Mouse (Mus musculus): ENCODE measurements around the gene Dgcr6. TPM values are rescaled to one million over a fixed set of nuclear protein-coding genes. Genes with fewer than 3 reads are reported as not detected.

Gene Dgcr6
- polyA plus RNA-seq, 1 experiment from 2014 or later = 172 TPM

DNA sequence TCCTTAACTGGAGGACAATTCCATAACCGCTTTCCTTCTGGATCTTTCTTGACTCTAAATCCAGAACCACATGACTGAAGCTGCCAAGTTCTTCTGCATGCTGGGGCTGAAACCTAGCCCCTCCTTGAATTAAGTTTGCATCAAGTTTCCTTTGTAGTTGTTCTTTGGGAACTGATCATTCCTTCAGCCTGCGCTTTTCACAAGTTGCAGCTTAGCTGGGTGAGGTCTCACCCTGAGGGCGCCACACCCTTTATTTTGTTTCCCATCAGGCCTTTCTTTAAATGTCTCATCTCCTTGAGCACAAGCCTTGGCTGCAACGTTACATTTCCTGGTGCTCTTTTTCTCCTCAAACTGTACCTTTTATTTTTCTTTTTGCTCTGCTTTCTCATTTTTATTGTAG lies 50.2 kb downstream of the Dgcr6 start:
- H3K4me1 ChIP-seq (replicated peaks) = no peaks in the 10 kb centered on the region
- ATAC-seq (ENCODE audit: low read depth) = no peak
- H3K27ac ChIP-seq (replicated peaks) = no peak overlapping the region
- no peak overlapping the region for H3K4me2 ChIP-seq
- 75% methylated on average over 4 of the region's 4 CpGs for WGBS
- no peaks in the 10 kb centered on the region for H3K36me3 ChIP-seq
- H3K27me3 ChIP-seq = no peaks in the 10 kb centered on the region
- H3K9me3 ChIP-seq = no peaks in the 10 kb centered on the region
- H3K9ac ChIP-seq = no peak overlapping the region
- no peak overlapping the region for H3K4me3 ChIP-seq

GRCm38 (mm10) chr16:18103366-18103765 lies 50.7 kb downstream of the Dgcr6 start:
- Histone ChIP-seq H3K36me3 (no peaks in the 10 kb centered on the region), H3K4me1 (replicated peaks) (no peaks in the 10 kb centered on the region), H3K27me3 (no peaks in the 10 kb centered on the region), H3K9me3 (no peaks in the 10 kb centered on the region), H3K4me3 (no peak overlapping the region), H3K4me2 (no peak overlapping the region), H3K27ac (replicated peaks) (no peak overlapping the region), H3K9ac (no peak overlapping the region)
- no peak for ATAC-seq (ENCODE audit: low read depth)
- WGBS = 82% methylated on average over 1 of the region's 1 CpGs

GRCm38 (mm10) chr16:18103808-18104207 lies 51.1 kb downstream of the Dgcr6 start:
- no peak for ATAC-seq (ENCODE audit: low read depth)
- WGBS = 41% methylated on average over 6 of the region's 6 CpGs
- Histone ChIP-seq H3K4me2 (no peak overlapping the region), H3K4me3 (no peak overlapping the region), H3K9me3 (no peaks in the 10 kb centered on the region), H3K36me3 (no peaks in the 10 kb centered on the region), H3K27ac (replicated peaks) (no peak overlapping the region), H3K9ac (no peak overlapping the region), H3K4me1 (replicated peaks) (no peaks in the 10 kb centered on the region), H3K27me3 (no peaks in the 10 kb centered on the region)

- H3K36me3 ChIP-seq = no peaks in the 10 kb centered on the region
- no peak overlapping the region for H3K4me2 ChIP-seq
- H3K4me1 ChIP-seq (replicated peaks) = no peaks in the 10 kb centered on the region
- no peaks in the 10 kb centered on the region for H3K9me3 ChIP-seq
- no peaks in the 10 kb centered on the region for H3K27me3 ChIP-seq
- no peak overlapping the region for H3K4me3 ChIP-seq
- WGBS = 52% methylated on average over 5 of the region's 5 CpGs
- no peak overlapping the region for H3K27ac ChIP-seq (replicated peaks)
- ATAC-seq (ENCODE audit: low read depth) = peak; percentile 77
- H3K9ac ChIP-seq = no peak overlapping the region
Observed at GRCm38 (mm10) chr16:18108221-18108966, 55.7 kb downstream of the Dgcr6 start.

- no peaks in the 10 kb centered on the region for H3K4me1 ChIP-seq (replicated peaks)
- no peaks in the 10 kb centered on the region for H3K27me3 ChIP-seq
- no peak overlapping the region for H3K27ac ChIP-seq (replicated peaks)
- no peaks in the 10 kb centered on the region for H3K9me3 ChIP-seq
- no peak for ATAC-seq (ENCODE audit: low read depth)
- no peak overlapping the region for H3K9ac ChIP-seq
- H3K4me2 ChIP-seq = no peak overlapping the region
- H3K36me3 ChIP-seq = no peaks in the 10 kb centered on the region
- no peak overlapping the region for H3K4me3 ChIP-seq
- WGBS = 89% methylated on average over 7 of the region's 7 CpGs
Observed at GRCm38 (mm10) chr16:18111042-18111441, 58.4 kb downstream of the Dgcr6 start.

DNA sequence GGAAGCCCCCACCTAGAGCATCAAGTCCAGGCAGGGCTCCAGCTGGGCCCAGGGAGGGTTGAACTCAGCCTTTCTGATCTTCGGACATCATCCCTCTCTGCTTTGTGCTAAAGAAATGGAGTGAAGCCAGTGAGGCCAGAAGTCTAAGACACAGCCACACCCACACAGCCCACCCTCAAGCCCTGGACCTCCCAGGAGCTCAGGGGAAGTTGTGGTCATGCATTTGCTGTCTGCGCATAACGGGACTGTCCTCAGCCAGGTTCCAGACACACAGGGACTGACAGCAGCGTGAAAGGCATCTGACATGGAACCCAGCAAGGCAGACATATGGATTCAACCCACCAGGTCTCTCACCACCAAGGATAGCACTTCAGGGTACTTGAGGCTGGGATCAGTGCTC lies 63.8 kb downstream of the Dgcr6 start:
- peaks cover 8% of the 10 kb centered on the region for H3K4me1 ChIP-seq (replicated peaks)
- H3K9me3 ChIP-seq = no peaks in the 10 kb centered on the region
- no peak overlapping the region for H3K4me2 ChIP-seq
- H3K4me3 ChIP-seq = no peak overlapping the region
- no peaks in the 10 kb centered on the region for H3K36me3 ChIP-seq
- WGBS = 75% methylated on average over 4 of the region's 4 CpGs
- H3K27ac ChIP-seq (replicated peaks) = no peak overlapping the region
- no peak overlapping the region for H3K9ac ChIP-seq
- 0 out of 2 replicates have a peak, but pooled peaks cover under 1% of the 10 kb centered on the region for H3K27me3 ChIP-seq
- ATAC-seq (ENCODE audit: low read depth) = no peak

GRCm38 (mm10) chr16:18118285-18118684 lies 65.6 kb downstream of the Dgcr6 start:
- Histone ChIP-seq H3K27me3 (0 out of 2 replicates have a peak, but pooled peaks cover 4% of the 10 kb centered on the region), H3K36me3 (no peaks in the 10 kb centered on the region), H3K4me2 (no peak overlapping the region), H3K9ac (no peak overlapping the region), H3K9me3 (no peaks in the 10 kb centered on the region), H3K4me1 (replicated peaks) (peaks cover 8% of the 10 kb centered on the region), H3K27ac (replicated peaks) (no peak overlapping the region), H3K4me3 (no peak overlapping the region)
- 87% methylated on average over 3 of the region's 3 CpGs for WGBS
- ATAC-seq (ENCODE audit: low read depth) = no peak

DNA sequence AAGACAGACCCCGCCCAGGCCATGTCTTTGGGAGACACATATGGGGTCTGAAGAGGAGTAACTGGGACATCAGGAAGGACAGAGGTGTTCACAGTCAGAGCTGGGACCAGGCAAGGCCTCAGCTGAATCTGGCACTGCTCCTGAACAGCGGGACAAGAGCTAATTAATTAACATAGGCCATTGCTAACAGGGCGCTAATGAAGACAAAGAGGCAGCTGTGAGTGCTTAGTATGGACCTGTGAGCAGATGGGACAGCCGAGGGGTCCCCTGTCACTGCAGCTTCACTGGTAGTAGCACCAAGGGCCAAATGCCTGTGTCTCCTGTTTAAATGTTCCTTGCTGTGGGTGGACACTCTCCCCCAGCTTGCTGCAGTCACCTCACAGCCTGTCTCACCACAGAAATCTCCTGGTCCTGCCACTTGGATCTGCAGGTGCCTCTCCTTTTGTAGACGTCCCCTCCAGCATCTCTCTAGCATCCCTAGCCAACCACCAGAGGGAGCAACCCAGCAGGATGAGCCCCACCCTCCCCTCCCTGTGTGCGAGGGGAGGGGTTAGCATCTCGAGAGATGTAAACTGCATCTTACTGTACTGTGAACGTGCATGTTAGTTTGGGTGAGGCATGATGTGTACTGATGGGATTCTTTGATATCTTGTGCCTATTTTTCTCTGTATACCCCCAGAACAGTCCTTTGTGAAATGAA lies 66.5 kb downstream of the Dgcr6 start:
- Histone ChIP-seq H3K36me3 (no peaks in the 10 kb centered on the region), H3K9ac (no peak overlapping the region), H3K4me2 (no peak overlapping the region), H3K4me1 (replicated peaks) (peaks cover 8% of the 10 kb centered on the region), H3K27me3 (0 out of 2 replicates have a peak, but pooled peaks cover 4% of the 10 kb centered on the region), H3K4me3 (no peak overlapping the region), H3K27ac (replicated peaks) (peak overlapping the region; percentile 61; the same call in 1 of the 2 replicates), H3K9me3 (no peaks in the 10 kb centered on the region)
- WGBS = 19% methylated on average over 8 of the region's 8 CpGs
- peak; percentile 86 for ATAC-seq (ENCODE audit: low read depth)

Other genes starting within 250 kb of the Dgcr6 start
- 1.7 and 1.9 TPM in 2 replicates for gene B830017H08Rik, start 219.7 kb upstream of the Dgcr6 start, polyA plus RNA-seq (2015; fragmentation: Nextera tagmentation; extraction: Ambion mirVana)
- gene Car15, start 214.5 kb upstream of the Dgcr6 start, polyA plus RNA-seq (2015; fragmentation: Nextera tagmentation; extraction: Ambion mirVana) = 3.2 and 5.8 TPM in 2 replicates
- 0.47 and 0.49 TPM in 2 replicates for gene Gm20518, start 161.2 kb upstream of the Dgcr6 start, polyA plus RNA-seq (2015; fragmentation: Nextera tagmentation; extraction: Ambion mirVana)
- 0.07 and 0.10 TPM in 2 replicates for gene Tssk1, start 158.6 kb upstream of the Dgcr6 start, polyA plus RNA-seq (2015; fragmentation: Nextera tagmentation; extraction: Ambion mirVana)
- gene Dgcr2, start 154.3 kb upstream of the Dgcr6 start, polyA plus RNA-seq (2015; fragmentation: Nextera tagmentation; extraction: Ambion mirVana) = 86.3 and 89.6 TPM in 2 replicates
- gene Tssk2, start 154.2 kb upstream of the Dgcr6 start, polyA plus RNA-seq (2015; fragmentation: Nextera tagmentation; extraction: Ambion mirVana) = not detected in 2 replicates
- gene Ess2, start 141.5 kb upstream of the Dgcr6 start, polyA plus RNA-seq (2015; fragmentation: Nextera tagmentation; extraction: Ambion mirVana) = 43.9 and 48.2 TPM in 2 replicates
- gene Gsc2, start 137.8 kb upstream of the Dgcr6 start, polyA plus RNA-seq (2015; fragmentation: Nextera tagmentation; extraction: Ambion mirVana) = not detected in 2 replicates
- 163 and 169 TPM in 2 replicates for gene Slc25a1, start 124.6 kb upstream of the Dgcr6 start, polyA plus RNA-seq (2015; fragmentation: Nextera tagmentation; extraction: Ambion mirVana)
- gene Vpreb2, start 72.4 kb upstream of the Dgcr6 start, polyA plus RNA-seq (2015; fragmentation: Nextera tagmentation; extraction: Ambion mirVana) = not detected in 2 replicates
- gene Prodh, start 37.3 kb downstream of the Dgcr6 start, polyA plus RNA-seq (2015; fragmentation: Nextera tagmentation; extraction: Ambion mirVana) = 3.2 and 4.7 TPM in 2 replicates
- 19.6 and 23.9 TPM in 2 replicates for gene Rtn4r, start 74.8 kb downstream of the Dgcr6 start, polyA plus RNA-seq (2015; fragmentation: Nextera tagmentation; extraction: Ambion mirVana)
- not detected in 2 replicates for gene Ccdc188, start 165.0 kb downstream of the Dgcr6 start, polyA plus RNA-seq (2015; fragmentation: Nextera tagmentation; extraction: Ambion mirVana)
- gene Zdhhc8, start 182.3 kb downstream of the Dgcr6 start, polyA plus RNA-seq (2015; fragmentation: Nextera tagmentation; extraction: Ambion mirVana) = 15.3 and 17.0 TPM in 2 replicates
- 89.1 and 92.0 TPM in 2 replicates for gene Trmt2a, start 195.8 kb downstream of the Dgcr6 start, polyA plus RNA-seq (2015; fragmentation: Nextera tagmentation; extraction: Ambion mirVana)
- 432 and 457 TPM in 2 replicates for gene Ranbp1, start 195.9 kb downstream of the Dgcr6 start, polyA plus RNA-seq (2015; fragmentation: Nextera tagmentation; extraction: Ambion mirVana)
- gene Gm49776, start 205.5 kb downstream of the Dgcr6 start, polyA plus RNA-seq (2015; fragmentation: Nextera tagmentation; extraction: Ambion mirVana) = 1.2 and 4.8 TPM in 2 replicates
- gene Dgcr8, start 236.4 kb downstream of the Dgcr6 start, polyA plus RNA-seq (2015; fragmentation: Nextera tagmentation; extraction: Ambion mirVana) = 31.2 and 34.0 TPM in 2 replicates

All from neural tube, embryonic 13.5 days (tissue).